Mouse (Mus musculus) liver, embryonic 14.5 days (tissue): ENCODE measurements around the gene Ppfibp2. TPM values are rescaled to one million over a fixed set of nuclear protein-coding genes. Genes with fewer than 3 reads are reported as not detected.

Source experiments
- ATAC-seq: fragments of 200-750 bp; cut with Nextera tagmentation; 2 replicates; pipeline ENCODE4 v1.8.0; 2017; ENCODE audit warnings: moderate number of reproducible peaks, mild to moderate bottlenecking, moderate library complexity; ENCODE audit not compliant: insufficient read depth
- DNase-seq, 3 experiments: peaks; one replicate each; pipeline ENCODE4 v3.0.0-alpha.2; 2012 to 2013; ENCODE audit warnings: low read depth in 3 of 3, low spot score in 3 of 3
- H3K27ac ChIP-seq: fragments of 300-500 bp; sonication (generic); 2 replicates; pipeline ENCODE4 v1.5.1; 2014; ENCODE audit warnings: moderate library complexity, mild to moderate bottlenecking, control low read depth, inconsistent platforms
- H3K27me3 ChIP-seq: fragments of 300-500 bp; sonication (generic); 2 replicates; pipeline ENCODE4 v1.6.1; 2014; ENCODE audit warnings: mild to moderate bottlenecking, low read length, moderate library complexity; ENCODE audit not compliant: control insufficient read depth, insufficient read depth
- H3K36me3 ChIP-seq: fragments of 300-500 bp; sonication (generic); replicated peaks from 2 replicates; pipeline ENCODE4 v1.6.1; 2014; ENCODE audit warnings: low read depth; ENCODE audit not compliant: control insufficient read depth, insufficient read depth
- H3K4me1 ChIP-seq, 2 experiments: fragments of 200-500 bp in 1 of 2; fragments of 300-500 bp in 1 of 2; sonication (generic) in 1 of 2; replicated peaks; 2 replicates each; pipeline ENCODE4 v1.6.1; 2012 to 2014; ENCODE audit warnings: antibody characterized with exemption in 1 of 2, inconsistent platforms in 1 of 2, low read length in 1 of 2; ENCODE audit not compliant: control insufficient read depth in 2 of 2, insufficient read depth in 2 of 2
- H3K4me2 ChIP-seq: fragments of 300-500 bp; sonication (generic); 2 replicates; pipeline ENCODE4 v1.6.1; 2014; ENCODE audit warnings: low read depth, mild to moderate bottlenecking, control low read depth, moderate library complexity
- H3K4me3 ChIP-seq, 2 experiments: fragments of 200-500 bp in 1 of 2; fragments of 300-500 bp in 1 of 2; sonication (generic) in 1 of 2; 2 replicates each; pipeline ENCODE4 v1.5.1; 2012 to 2014; ENCODE audit warnings: low read depth in 2 of 2, low read length in 2 of 2, mild to moderate bottlenecking in 2 of 2, control low read depth in 1 of 2, inconsistent platforms in 1 of 2, moderate library complexity in 1 of 2; ENCODE audit not compliant: insufficient read depth in 1 of 2
- H3K9ac ChIP-seq: fragments of 300-500 bp; sonication (generic); replicated peaks from 2 replicates; pipeline ENCODE4 v1.6.1; 2014; ENCODE audit warnings: mild to moderate bottlenecking, control low read depth, moderate library complexity
- H3K9me3 ChIP-seq: fragments of 300-500 bp; sonication (generic); 2 replicates; pipeline ENCODE4 v1.6.1; 2016; ENCODE audit warnings: low read length, mixed read lengths; ENCODE audit not compliant: control insufficient read depth
- CTCF ChIP-seq: IDR thresholded peaks from 2 replicates; pipeline ENCODE4 v1.5.1; 2016; ENCODE audit warnings: antibody characterized with exemption, low read depth, control low read depth
- EP300 ChIP-seq: IDR thresholded peaks from 2 replicates; pipeline ENCODE4 v1.6.1; 2016; ENCODE audit warnings: antibody characterized with exemption, low read depth
- WGBS: fragments of 180-500 bp; shearing (Covaris S2); extraction: QIAGEN DNeasy Blood & Tissue Kit; methylation state at CpG from one replicate; pipeline ENCODE4 v1.1.7; 2014; ENCODE audit not compliant: insufficient replicate concordance; 5-methylcytosine and 5-hydroxymethylcytosine counted together
- polyA plus RNA-seq, 2 experiments: library from polyadenylated mRNA; depleted of rRNA in 1 of 2; stranded (reverse) in 1 of 2; unstranded in 1 of 2; fragments of >200 nt; fragmentation: Nextera tagmentation in 1 of 2; extraction: Ambion mirVana in 1 of 2; gene quantifications; 2 replicates each; pipeline versions ENCODE4 v1.2.1 to v1.2.3; 2012 to 2014

Ppfibp2 gene
- polyA plus RNA-seq, 2 experiments, result 2.5 to 3.1 TPM

DNA sequence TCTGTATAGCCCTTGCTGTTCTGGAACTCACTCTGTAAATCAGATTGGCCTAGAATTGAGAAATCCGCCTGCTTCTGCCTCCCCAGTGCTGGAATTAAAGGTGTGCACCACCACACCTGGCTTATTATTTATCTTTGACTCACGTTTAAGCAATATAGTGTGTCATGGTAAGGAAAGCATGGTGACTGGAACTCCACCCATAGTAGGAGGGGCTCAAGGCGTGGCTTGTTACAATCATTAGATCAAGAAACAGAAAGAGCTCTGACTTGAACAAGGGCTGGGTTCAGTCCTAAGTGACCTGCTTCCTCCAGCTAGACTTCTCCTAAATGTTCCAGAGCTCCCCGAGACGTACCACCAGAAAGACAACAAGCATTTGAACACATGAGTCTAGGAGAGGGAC, 105.6 kb downstream of the Ppfibp2 start:
- Histone ChIP-seq H3K4me3 (no peak overlapping the region), H3K27ac (no peak overlapping the region), H3K4me1 (peaks cover 0 to 4% of the 10 kb centered on the region in 2 experiments; a peak in 1 of 4 replicates), H3K4me2 (no peak overlapping the region), H3K9ac (no peak overlapping the region), H3K9me3 (no peaks in the 10 kb centered on the region), H3K36me3 (no peaks in the 10 kb centered on the region), H3K27me3 (no peaks in the 10 kb centered on the region)
- WGBS, result 56% methylated on average over 5 of the region's 5 CpGs
- DNase-seq (no peak), ATAC-seq (no peak)
- no peak for TF ChIP-seq EP300
- no peak for TF ChIP-seq CTCF

DNA sequence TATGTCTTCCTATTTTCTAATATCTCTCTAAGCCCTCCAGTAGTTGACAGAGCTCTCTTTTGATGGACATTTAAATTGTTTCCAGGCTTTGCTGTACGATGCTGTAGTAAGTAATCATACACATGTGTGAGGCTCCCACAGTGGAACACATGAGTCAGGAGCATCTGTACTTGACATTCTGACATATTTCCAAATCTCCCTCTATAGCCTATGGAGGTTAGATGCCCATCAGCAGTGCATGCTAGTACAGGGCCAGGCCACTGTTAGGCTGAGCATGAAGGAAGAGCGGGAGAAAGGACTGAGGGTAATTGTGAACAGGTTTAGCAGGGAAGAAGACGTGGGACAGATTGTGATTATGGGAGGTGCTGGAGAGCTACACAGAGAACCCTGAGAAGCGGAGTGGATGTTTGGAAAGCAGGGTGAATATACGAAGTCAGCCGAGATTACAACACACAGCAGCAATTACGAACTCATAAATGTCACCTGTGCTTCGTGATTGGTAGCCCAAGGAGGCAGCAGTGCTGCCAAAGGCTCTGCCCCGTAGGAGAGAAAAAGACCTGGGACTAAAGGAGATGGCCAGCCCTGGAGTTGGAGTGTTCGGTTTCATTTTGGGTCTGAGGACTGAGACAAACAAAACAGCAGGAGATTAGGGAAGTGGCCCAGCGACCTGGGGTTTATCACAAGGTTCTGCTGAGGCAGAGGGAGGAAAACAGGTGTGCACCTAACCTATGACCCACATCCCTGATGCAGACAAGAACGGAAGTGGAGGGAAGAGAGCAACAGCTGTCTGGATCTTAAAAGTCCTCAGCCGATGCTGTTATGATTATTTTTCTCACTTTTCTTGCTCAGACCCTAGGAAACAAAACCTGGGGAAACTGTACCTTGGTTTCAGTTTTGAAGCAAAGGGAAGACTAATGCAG, 107.7 kb downstream of the Ppfibp2 start:
- H3K27ac ChIP-seq, result no peak overlapping the region
- no peaks in the 10 kb centered on the region for H3K36me3 ChIP-seq
- 60% methylated on average over 13 of the region's 13 CpGs for WGBS
- DNase-seq, result no peak
- no peak for ATAC-seq
- H3K4me2 ChIP-seq, result no peak overlapping the region
- H3K9ac ChIP-seq, result no peak overlapping the region
- no peaks in the 10 kb centered on the region for H3K9me3 ChIP-seq
- peaks cover 0 to 4% of the 10 kb centered on the region in 2 experiments; a peak in 1 of 4 replicates for H3K4me1 ChIP-seq
- TF ChIP-seq EP300 (no peak), CTCF (no peak)
- no peaks in the 10 kb centered on the region for H3K27me3 ChIP-seq
- no peak overlapping the region for H3K4me3 ChIP-seq

DNA sequence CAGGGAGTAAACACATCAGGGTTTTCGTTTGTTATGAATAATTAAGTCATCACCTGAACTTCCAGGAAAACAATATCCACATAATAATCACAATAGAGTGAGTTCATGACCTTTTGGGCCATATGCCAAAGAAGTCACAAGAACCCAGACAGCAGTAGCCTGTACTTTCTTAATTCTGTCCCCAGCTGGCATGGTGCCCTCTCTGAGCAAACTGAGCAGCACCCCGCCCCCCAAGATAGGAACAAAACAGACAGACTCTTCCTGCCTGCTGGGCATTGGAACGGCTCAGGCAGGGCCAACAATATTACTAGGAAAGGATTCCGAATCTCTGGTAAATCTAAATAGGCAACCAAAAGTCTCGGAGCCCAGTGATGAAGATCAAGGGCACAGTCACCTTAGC, 110.9 kb downstream of the Ppfibp2 start:
- Histone ChIP-seq H3K9me3 (no peaks in the 10 kb centered on the region), H3K36me3 (no peaks in the 10 kb centered on the region), H3K27me3 (no peaks in the 10 kb centered on the region), H3K9ac (no peak overlapping the region), H3K4me2 (no peak overlapping the region), H3K4me1 (peaks cover 0 to 4% of the 10 kb centered on the region in 2 experiments; a peak in 1 of 4 replicates), H3K27ac (no peak overlapping the region), H3K4me3 (no peak overlapping the region)
- ATAC-seq (no peak), DNase-seq (no peak)
- TF ChIP-seq CTCF (no peak), EP300 (no peak)
- WGBS, result 63% methylated on average over 5 of the region's 5 CpGs

DNA sequence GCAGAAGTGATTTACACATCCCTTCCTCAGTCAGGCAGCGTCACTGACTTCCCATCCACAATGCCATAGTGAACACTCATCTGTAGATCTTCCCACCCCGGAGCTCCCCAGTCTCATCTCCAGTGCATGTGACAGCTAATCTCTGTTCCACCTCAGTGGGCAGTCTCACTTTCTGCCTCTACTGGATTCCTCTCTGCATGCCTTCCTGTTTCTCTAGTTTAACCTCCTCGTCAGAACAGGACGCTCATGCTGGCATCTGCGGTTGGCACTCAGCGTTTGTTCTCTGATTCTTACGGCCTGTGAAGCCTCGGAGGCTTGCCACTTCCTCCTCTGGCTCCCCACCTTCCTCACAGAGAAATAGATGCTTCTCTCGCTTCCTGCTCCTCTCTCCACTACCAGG, 112.6 kb downstream of the Ppfibp2 start:
- Histone ChIP-seq H3K4me1 (peaks cover 0 to 4% of the 10 kb centered on the region in 2 experiments; a peak in 1 of 4 replicates), H3K4me2 (no peak overlapping the region), H3K4me3 (no peak overlapping the region), H3K36me3 (no peaks in the 10 kb centered on the region), H3K9ac (no peak overlapping the region), H3K27me3 (no peaks in the 10 kb centered on the region), H3K9me3 (no peaks in the 10 kb centered on the region), H3K27ac (no peak overlapping the region)
- WGBS, result 27% methylated on average over 9 of the region's 9 CpGs
- ATAC-seq, result no peak
- no peak for TF ChIP-seq EP300
- TF ChIP-seq CTCF, result no peak
- DNase-seq, result no peak

DNA sequence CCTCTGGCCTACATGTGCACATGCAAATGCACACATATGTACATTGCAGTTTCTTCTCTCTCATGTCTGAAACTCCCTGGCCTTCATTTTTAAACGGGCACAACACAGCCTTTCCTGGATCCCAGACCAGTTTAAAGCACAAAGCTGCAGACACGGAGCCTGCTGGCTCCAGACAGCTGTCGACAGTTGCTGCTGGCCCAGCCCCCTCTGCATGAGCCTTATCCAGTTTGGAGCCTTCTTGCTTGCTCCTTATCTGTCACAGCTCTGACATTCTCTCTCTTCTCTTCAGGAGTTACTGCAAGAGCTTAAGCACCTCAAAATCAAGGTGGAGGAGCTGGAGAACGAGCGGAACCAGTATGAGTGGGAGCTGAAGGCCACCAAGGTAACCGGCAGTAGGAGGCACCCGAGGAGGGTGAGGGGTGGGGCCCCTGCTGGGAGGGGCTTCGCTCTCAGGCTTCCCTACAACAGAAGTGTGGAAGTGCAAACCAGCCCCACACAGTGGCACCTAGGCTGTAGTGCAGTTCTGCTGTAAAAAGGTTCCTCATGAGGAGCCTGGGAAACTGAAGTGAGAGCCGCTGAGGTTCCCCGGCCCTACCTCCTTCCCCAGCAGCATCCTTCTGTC, 113.6 kb downstream of the Ppfibp2 start:
- TF ChIP-seq EP300, result no peak
- peak; percentile 64 for TF ChIP-seq CTCF
- Histone ChIP-seq H3K4me1 (peaks cover 0 to 4% of the 10 kb centered on the region in 2 experiments; a peak in 1 of 4 replicates), H3K27me3 (no peaks in the 10 kb centered on the region), H3K9ac (no peak overlapping the region), H3K9me3 (no peaks in the 10 kb centered on the region), H3K27ac (no peak overlapping the region), H3K4me2 (peak overlapping the region; percentile 39), H3K36me3 (no peaks in the 10 kb centered on the region), H3K4me3 (0 out of 4 replicates have a peak overlapping the region, but pooled peaks of 1 of the 2 experiments have one; percentile 6)
- ATAC-seq (peak; percentile 83), DNase-seq (peak; percentile 26 to 34 (median 30))
- WGBS, result 2% methylated on average over 10 of the region's 10 CpGs
